Mouse (Mus musculus): ENCODE data around the gene Ptprg.
A peak's percentile ranks its signal among the peaks of the same experiment; 100 is the strongest.
"Not testable (repeated sequence)": the region's sequence is repeated elsewhere in the genome, so short reads cannot be mapped to it uniquely, and the experiment has no call there.

Ptprg gene

DNA sequence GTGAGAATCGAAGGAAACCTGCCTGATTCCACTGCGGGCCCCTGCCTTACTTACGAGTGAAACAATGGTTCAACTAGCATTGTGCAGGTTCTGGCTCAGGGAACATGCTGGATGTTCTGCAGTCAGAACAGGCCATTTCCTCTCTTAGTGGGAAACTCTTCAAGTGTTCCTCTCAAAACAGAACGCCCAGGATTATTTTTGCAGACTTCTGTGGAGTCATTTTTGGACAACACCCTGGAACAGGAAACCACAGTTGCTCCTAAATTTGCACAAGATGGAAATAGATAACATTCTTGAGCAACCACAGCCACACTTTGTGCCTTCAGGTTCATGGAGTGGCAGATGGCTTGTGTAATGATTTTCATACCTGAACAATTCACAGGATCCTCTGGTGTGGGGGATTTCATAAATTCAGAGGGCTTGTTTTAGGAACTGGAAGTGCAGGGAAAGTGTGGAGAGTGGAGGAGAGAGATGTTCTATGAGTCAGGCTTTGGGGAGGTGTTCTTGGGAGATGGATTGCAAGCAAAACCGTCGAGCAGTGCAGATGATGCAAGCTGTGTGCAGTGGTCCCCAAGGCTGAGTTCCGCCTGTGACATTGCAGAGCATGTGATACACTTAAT is 257.9 kb downstream of the Ptprg start:
- ATAC-seq (ENCODE audit: insufficient number of reproducible peaks, low FRiP score, low TSS enrichment) = no peak

DNA sequence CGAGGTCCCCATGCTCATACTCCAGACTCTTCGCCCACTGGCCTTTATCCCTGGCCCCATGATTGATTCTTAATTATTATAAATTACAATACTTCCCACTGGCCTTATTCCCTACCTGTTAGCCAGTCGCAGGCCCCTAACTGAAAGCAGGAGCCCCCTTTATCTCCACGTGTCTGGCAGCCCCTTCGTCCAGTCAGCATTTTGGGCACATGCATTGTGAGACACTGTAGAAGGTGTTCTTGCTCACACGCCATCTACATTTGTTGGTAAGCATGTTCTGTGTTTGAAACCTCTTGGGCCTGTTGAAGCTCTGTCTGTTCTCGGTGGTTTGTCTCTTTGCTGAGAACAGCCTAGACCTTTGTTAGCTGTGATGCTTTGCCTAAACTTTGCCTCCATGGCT is 259.0 kb downstream of the Ptprg start:
- ATAC-seq (ENCODE audit: insufficient number of reproducible peaks, low FRiP score, low TSS enrichment) = no peak

- ATAC-seq (ENCODE audit: insufficient number of reproducible peaks, low FRiP score, low TSS enrichment) = not testable (repeated sequence)
Measured at GRCm38 (mm10) chr14:11814811-11815210, 261.5 kb downstream of the Ptprg start.

DNA sequence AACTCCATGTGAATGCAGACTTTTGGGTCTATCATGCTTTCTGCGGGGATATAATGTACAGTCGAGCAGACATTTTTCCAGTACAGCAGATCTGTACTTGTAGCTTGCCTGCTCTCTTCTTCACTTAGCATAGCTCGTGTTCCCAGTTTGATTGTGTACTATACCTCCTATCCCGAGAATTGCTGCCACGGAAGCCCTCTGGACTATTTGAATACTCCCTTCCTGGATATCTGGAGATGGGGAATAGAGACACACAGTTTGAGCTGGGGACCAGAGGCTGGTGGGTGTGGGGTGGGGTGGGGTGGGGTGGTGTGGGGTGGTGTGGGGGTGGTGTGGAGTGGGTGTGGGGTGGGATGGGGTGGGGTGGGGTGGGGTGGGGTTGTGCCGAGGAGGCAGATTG is 263.9 kb downstream of the Ptprg start:
- ATAC-seq (ENCODE audit: insufficient number of reproducible peaks, low FRiP score, low TSS enrichment) = no peak

- ATAC-seq (ENCODE audit: insufficient number of reproducible peaks, low FRiP score, low TSS enrichment) = no peak
Measured at GRCm38 (mm10) chr14:11818054-11818453, 264.7 kb downstream of the Ptprg start.

- ATAC-seq (ENCODE audit: insufficient number of reproducible peaks, low FRiP score, low TSS enrichment) = no peak
Measured at GRCm38 (mm10) chr14:11818721-11819120, 265.4 kb downstream of the Ptprg start.

- ATAC-seq (ENCODE audit: insufficient number of reproducible peaks, low FRiP score, low TSS enrichment) = no peak
Measured at GRCm38 (mm10) chr14:11819326-11819725, 266.0 kb downstream of the Ptprg start.

DNA sequence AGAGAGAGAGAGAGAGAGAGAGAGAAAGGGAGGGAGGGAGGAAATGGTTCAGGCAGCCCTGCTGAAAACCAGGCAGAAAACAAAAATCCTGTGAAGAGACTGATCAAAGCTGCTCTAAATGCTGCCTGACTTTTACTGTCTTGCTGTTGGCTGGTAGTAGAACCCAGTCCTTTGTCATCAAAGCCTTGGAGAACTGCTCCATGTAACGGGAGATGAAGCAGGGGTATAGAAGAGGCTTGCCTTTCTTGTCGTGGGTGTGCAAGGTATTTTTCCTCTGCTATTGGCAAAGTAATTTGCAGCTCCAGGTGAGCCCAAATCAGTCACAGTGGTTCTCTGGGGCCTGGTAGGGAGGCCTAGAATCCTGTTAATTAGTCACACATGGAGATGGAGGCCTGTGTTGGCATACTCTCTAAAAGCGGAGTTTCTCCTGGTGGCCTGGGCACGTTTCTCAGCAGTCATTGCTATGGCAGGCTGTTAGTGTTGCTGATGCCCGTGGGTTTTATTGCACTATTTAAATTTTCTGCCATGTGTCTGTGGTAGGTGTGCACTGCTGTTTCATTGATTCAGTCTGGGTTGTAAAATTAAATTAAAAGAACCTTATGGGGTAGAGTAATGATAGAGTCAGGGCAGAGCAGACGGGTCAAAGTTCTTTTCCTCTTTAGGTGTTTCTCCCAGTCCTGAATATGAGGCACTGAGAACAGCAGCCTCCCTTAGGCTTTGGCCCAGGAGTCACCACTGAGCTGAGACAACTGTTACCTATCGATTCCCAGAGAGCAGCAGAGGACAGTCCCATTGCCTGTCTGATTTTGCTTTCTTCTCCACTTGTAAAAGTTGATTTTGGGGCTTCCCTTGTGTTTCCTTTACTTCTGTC is 269.7 kb downstream of the Ptprg start:
- ATAC-seq (ENCODE audit: insufficient number of reproducible peaks, low FRiP score, low TSS enrichment) = peak; percentile 64

- ATAC-seq (ENCODE audit: insufficient number of reproducible peaks, low FRiP score, low TSS enrichment) = no peak
Measured at GRCm38 (mm10) chr14:11823701-11824095, 270.4 kb downstream of the Ptprg start.

DNA sequence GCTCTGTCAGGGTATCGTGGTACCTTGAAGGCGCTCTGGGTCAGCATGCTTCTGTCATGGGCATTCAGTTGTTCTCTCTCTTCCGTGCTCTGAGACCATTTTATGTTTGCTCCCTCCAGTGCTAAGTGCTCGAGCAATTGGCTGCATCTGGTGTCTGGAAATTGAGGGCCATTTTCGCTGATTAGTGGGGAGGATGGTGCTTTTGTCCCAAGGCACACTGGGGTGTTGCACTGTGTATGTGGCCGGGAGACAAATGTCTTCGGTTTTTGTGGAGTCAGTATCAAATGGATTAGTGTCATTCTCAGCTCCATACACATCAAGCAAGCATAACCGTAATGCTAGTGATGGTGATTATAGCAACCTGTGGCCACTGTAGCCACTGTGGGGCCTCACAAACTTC is 271.6 kb downstream of the Ptprg start:
- no peak for ATAC-seq (ENCODE audit: insufficient number of reproducible peaks, low FRiP score, low TSS enrichment)

GRCm38 (mm10) chr14:11825551-11825950 is 272.2 kb downstream of the Ptprg start:
- ATAC-seq (ENCODE audit: insufficient number of reproducible peaks, low FRiP score, low TSS enrichment) = peak; percentile 62

DNA sequence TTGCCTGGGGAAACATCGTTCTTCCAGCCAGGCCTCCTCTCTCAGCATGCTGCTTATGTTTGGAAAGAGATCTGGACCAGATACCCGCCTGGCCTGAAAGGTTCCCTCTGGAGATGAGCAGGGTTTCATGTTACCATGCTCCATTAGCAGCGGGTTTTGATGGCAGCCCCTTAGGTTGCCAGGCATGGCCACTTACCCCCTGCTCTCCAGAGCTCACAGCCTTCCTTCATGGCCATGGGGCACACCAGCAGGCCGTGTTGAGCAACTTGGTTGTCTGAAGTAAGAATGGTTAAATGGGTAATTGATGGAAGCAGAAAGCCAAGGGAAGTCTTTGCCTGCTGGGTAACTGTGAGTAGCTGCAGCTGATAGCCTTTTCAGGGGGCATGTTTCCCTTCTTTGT is 274.8 kb downstream of the Ptprg start:
- no peak for ATAC-seq (ENCODE audit: insufficient number of reproducible peaks, low FRiP score, low TSS enrichment)

DNA sequence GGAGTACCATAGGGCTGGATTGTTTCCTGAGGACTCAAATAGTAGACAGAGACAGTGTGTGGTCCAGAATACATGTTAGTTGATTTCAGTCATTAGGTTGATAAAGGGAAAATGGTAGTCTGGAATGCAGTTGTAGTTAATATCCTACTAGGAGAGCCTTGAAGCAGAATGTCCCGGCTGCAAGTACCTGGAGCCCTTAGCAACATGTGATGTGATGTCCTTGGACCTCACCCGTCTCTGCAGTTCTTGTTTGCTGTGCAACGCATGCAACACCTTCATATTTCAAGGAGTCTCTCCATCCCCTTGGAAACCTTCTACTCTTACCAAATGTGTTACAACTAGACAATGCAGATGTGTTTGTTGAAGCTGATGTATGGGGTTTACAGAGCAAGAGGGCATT is 280.3 kb downstream of the Ptprg start:
- ATAC-seq (ENCODE audit: insufficient number of reproducible peaks, low FRiP score, low TSS enrichment) = no peak

- ATAC-seq (ENCODE audit: insufficient number of reproducible peaks, low FRiP score, low TSS enrichment) = peak; percentile 75
Measured at GRCm38 (mm10) chr14:11835706-11836445, 282.5 kb downstream of the Ptprg start.

GRCm38 (mm10) chr14:11837714-11838113 is 284.4 kb downstream of the Ptprg start:
- no peak for ATAC-seq (ENCODE audit: insufficient number of reproducible peaks, low FRiP score, low TSS enrichment)

- ATAC-seq (ENCODE audit: insufficient number of reproducible peaks, low FRiP score, low TSS enrichment) = no peak
Measured at GRCm38 (mm10) chr14:11841621-11842020, 288.3 kb downstream of the Ptprg start.

- peak; percentile 70 for ATAC-seq (ENCODE audit: insufficient number of reproducible peaks, low FRiP score, low TSS enrichment)
Measured at GRCm38 (mm10) chr14:11852896-11853295, 299.6 kb downstream of the Ptprg start.

- ATAC-seq (ENCODE audit: insufficient number of reproducible peaks, low FRiP score, low TSS enrichment) = no peak
Measured at GRCm38 (mm10) chr14:11855499-11855898, 302.2 kb downstream of the Ptprg start.

DNA sequence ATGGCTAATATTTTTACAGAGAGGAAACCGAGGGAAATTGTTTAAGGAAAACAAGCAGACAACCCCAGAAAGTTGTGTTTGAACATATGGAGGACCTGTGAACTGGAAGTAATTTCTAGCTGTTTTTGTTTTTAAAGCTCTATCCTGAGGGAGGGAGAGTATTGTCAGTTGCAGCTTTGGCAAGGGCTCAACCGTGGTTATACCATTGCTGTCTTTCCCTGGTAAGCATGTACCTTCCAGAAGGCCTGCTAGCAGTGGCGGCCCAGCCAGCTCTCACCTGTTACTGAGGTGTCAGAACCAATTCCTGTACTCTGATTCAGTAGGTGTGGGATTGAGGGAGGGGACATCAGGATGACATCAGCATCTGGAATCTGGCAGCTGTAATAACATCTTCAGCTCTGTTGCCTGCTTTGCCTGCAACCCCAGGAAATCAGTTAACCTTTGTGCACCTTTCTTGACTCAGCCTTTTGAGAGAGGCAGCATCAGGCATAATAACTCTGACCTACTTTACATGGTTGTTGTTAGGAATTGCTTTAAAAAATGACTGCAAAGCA is 304.7 kb downstream of the Ptprg start:
- peak; percentile 57; the same call in 1 of the 2 replicates for ATAC-seq (ENCODE audit: insufficient number of reproducible peaks, low FRiP score, low TSS enrichment)

DNA sequence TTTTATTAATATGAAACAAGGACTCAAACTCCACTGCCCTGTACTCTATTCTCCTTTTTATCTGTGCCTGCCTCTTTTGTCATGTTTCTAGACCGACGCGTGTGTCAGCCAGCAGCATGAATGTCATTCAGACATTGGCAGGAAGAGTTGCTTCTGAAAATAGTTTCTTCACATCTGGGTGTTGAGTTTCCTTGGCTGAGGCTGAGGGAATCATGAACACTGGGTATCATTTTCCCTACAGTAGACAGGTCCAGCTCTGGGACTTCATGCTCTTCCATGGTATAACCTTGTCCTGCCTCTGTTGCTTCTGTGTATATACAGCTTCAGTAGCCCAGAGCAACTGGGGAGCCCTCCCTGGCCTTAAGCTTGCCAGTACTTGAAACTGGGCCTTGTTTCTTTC is 310.0 kb downstream of the Ptprg start:
- no peak for ATAC-seq (ENCODE audit: insufficient number of reproducible peaks, low FRiP score, low TSS enrichment)

DNA sequence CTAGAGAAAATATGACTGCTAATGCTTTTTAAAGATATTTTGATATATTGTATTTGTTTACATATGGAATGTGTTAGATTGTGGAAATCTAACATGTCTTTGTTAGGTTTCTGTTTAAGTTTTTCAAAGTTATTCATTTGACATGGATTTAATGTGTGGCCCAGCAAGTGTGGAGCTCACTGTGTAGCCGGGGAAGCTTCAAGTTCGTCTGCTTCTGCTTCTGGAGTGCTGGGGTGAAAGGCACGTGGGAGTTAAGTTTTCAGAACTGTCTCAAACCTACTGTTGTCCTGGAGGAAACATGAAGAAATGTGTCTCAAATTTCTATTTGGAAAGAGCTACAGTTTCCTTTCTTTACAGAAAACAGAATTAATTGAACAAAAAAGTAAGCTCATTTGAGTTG is 311.5 kb downstream of the Ptprg start:
- no peak for ATAC-seq (ENCODE audit: insufficient number of reproducible peaks, low FRiP score, low TSS enrichment)

Data from cerebellum, adult (tissue).